Mouse (Mus musculus) adrenal gland, postnatal 4 days (tissue): ENCODE results near the gene Nedd9. TPM values are rescaled to one million over a fixed set of nuclear protein-coding genes. Genes with fewer than 3 reads are reported as not detected.
A peak's percentile ranks its signal among the peaks of the same experiment; 100 is the strongest.
"Not testable (repeated sequence)": the region's sequence is repeated elsewhere in the genome, so short reads cannot be mapped to it uniquely, and the experiment has no call there.

Source experiments
- DNase-seq, 2 experiments: peaks; one replicate each; pipeline ENCODE4 v3.0.0; 2021 to 2022; ENCODE audit warnings: low spot score in 2 of 2, mixed read lengths in 2 of 2
- total RNA-seq, 2 experiments: library from RNA; stranded (reverse); gene quantifications; 2 replicates each; pipeline ENCODE4 v1.2.3; 2021

The Nedd9 gene
- total RNA-seq, 2 experiments from 2014 or later, result 31.6 to 37.2 TPM

GRCm38 (mm10) chr13:41324631-41325030 lies 162.5 kb downstream of the Nedd9 start:
- no peak for DNase-seq

DNA sequence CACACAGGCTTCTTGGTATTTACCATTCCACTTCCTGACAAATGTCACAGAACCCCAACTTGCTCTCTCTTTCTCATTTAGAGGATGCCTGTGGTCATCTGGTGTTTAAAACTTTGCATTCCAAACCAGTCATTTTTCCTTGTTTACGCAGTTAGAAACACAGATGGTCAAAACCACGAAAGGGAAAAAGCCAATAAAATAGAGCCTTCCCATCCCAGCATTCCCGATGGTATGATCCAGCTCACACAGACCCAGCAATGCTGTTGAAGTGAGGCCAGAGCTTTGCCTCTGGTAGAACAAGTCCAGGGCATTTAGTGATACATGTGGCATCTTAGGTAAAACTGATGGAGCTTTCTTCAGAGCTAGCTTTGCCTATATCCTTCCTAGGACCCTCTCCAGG lies 165.7 kb downstream of the Nedd9 start:
- no peak for DNase-seq

DNA sequence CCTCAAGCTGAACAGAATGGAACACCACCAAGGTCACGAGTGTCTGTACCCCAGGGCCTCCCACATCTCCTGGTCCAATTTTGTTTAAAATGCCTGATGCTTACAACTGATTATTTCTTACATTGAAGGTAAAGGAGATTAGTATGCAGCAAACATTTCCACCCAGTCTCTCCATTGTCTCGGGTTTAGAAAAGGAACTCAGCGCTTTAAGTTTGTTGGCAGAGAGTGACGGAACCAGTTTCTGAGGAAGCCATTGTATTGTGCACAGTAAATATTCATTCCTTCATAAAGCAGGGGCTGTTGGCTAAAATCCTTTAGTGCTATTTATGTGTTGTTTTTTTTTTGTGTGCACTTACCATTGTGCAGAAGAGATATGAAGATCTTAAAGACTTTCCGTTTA lies 166.4 kb downstream of the Nedd9 start:
- no peak for DNase-seq

GRCm38 (mm10) chr13:41302716-41303115 lies 184.4 kb downstream of the Nedd9 start:
- DNase-seq, result peak; percentile 55 to 75

- no peak for DNase-seq
These were observed 187.1 kb downstream of the Nedd9 start for GRCm38 (mm10) chr13:41300037-41300436.

DNA sequence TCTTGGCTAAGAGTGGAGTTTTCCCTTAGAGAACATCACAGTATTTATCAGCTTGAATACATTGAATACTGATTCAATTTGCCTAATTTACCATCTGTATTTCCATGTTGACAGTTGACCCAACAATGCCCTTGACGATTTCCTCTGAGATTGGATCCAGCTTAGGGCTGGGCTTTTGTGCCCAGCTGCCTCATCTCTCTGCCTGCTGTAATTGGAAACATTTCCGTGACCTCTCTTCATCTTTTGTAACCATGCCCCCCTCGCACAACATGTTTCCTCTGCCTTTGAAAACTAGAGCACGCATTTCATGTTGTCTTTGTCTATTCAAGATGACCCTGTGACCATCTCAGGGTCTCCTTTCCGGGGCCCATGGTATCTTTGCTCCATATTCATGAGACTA lies 188.2 kb downstream of the Nedd9 start:
- no peak for DNase-seq

GRCm38 (mm10) chr13:41298533-41298932 lies 188.6 kb downstream of the Nedd9 start:
- DNase-seq, result no peak

DNA sequence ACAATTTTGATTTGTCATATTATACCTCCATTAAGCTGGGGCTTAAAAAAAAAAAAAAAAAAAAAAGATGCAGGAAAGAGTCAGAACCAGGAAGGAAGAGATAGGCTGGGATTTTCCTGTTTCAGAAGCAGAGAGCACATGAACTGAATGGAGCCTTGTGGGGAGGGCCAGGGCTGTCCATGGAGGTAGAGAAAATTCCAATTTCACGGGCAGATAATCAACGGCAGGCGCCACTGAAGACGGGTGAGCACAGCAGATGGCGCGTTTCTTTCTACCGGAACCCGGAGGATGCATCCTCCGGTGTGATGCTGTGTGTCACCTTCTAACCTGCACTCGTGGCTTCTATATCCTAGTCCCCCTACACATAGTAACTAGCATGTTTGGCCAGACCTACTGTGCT lies 190.8 kb downstream of the Nedd9 start:
- no peak for DNase-seq

- no peak for DNase-seq
These were observed 191.3 kb downstream of the Nedd9 start for GRCm38 (mm10) chr13:41295886-41296285.

GRCm38 (mm10) chr13:41293595-41293994 lies 193.6 kb downstream of the Nedd9 start:
- no peak for DNase-seq

DNA sequence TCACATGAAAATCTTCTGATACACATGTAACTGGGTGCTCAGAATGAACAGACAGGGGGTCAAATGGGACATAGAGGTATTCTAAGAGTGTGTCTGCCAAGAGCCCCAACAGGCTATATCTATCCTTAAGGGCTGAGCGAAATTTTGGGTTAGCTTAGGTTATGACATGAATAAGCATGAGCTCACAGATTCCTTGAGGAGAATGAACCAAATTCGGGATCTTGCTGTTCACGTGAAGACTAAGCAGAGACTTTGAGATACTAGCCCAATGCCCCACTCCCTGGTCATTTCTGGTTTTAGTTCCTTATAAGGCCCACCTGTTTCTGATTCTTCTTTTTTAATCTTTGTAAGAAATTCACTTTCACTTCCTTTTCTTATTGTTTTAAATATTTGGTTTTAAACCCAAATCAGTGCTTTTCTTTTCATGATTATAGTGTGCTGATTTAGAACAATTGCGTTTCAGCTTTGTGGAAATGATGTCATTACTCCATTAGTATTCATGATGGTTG lies 195.6 kb downstream of the Nedd9 start:
- DNase-seq, result no peak

DNA sequence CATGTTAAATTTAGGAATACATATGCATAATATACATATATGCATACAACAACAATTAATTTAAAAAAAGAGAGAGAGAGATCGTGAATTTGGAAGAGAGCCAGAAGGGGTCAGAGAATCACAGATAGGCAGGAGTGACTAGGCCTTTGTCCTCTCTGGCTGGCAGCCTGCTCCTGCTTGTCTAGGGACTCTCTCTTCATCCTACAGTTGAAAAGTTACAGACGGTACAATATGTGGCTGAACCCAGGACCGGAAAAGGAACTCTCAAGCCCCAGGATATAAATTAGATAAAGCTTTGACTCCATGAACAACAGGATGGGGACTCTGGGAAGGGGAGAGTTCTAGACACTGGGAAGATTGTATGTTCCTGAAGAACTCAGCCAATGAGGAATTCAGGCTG lies 200.9 kb downstream of the Nedd9 start:
- DNase-seq, result no peak

GRCm38 (mm10) chr13:41285448-41285847 lies 201.7 kb downstream of the Nedd9 start:
- DNase-seq, result no peak

DNA sequence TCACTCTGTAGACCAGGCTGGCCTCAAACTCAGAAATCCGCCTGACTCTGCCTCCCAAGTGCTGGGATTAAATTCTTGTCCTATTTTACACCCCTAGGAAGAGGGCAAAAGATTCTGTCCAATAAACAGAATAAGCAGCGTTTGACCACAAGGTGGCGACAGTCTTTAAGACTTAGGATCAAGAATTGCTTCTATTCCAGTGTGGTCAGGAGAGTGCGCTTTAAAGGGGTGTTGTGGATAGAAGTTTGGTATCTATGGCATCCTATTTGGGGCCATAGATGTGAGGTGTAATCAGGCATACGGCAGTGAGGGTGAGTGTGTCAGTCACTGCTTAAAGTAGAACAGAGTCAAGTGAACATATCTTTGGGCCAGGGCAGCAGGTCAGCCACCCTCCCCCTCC lies 203.9 kb downstream of the Nedd9 start:
- DNase-seq, result peak in 1 of 2 experiments; percentile 44

DNA sequence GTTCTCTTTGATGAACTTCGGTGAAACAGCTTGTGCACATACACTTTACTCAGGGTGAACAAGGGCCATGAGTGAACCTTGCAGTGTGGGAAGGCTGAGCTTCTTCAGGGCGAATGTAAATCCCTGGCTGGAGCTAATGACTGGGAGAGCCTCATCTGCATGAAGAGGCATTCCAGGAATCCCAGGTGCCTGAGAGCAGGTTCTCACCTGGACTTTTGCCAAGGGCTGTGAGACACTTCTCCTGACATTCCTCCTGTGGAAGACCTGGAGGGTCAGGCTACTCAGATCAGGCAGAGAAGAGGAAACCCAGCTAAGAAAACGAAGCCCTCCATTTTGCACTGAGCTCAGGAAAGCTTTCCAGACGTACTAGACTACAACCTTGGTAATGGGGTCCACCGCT lies 206.5 kb downstream of the Nedd9 start:
- no peak for DNase-seq

DNA sequence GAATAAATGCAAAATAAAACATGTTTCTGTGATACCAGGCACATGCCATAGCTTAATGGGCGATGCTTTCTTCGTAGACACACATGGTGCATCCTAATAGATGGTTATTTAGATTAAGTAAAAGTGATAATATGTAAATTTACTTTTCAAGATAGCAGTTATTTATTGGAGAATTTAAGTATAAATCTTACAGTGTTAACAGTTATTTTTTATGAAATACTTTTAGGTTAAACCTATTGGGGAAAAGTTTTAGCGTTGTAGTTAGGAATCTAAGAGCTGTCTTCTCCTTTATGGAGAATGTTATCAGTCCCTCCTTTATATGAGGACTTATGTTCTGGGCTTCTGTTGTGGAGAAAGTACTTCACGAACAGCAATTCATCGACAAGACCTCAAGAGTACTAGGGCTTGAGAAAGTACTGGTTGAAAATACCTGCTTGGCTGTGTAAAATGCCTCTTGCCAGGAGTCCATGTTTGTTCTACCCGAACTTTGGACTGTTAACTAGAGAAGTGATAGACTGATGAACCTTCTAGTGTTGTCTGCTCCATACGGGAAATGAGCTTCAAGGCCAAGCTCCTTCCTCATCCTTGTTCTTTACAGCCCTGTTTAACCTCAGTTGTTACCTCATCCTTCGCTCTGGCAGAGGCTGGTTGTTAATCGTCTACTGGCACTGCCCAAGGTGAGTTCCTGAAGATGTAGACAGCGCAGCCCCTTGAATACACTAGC lies 213.1 kb downstream of the Nedd9 start, which contains the start of gene Gm17364:
Gene Gm17364, minus strand, starts transcription at position 51 of the 724 bp plus-strand sequence.
- DNase-seq, result no peak

DNA sequence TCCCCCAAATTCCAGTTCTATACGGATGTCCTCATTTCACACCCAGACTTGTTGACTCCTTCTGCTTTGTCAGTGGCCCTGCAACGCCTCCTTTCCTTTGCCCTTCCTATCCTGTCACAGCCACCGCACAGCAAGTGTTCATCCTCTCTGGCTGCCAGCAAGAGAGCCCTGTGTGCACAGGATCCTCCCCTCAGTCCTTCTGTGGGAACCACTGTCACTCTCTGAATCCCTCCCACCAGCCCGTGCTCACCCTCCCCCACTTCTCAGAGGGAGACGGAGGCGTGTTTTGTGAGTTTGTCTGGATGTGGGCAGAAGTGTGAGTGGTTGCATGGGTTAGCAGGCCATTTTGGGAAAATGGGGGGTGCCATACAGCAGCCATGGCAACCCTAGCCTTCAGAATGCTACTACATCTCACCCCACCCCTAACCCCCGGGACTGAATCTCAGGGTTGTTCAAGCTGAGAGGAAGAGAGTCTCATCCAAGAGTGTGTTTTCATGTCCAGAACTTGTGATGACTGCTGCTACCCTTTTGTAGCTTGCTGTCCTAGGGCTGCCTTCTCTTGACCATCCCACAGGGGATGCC lies 219.2 kb downstream of the Nedd9 start:
- DNase-seq, result no peak

DNA sequence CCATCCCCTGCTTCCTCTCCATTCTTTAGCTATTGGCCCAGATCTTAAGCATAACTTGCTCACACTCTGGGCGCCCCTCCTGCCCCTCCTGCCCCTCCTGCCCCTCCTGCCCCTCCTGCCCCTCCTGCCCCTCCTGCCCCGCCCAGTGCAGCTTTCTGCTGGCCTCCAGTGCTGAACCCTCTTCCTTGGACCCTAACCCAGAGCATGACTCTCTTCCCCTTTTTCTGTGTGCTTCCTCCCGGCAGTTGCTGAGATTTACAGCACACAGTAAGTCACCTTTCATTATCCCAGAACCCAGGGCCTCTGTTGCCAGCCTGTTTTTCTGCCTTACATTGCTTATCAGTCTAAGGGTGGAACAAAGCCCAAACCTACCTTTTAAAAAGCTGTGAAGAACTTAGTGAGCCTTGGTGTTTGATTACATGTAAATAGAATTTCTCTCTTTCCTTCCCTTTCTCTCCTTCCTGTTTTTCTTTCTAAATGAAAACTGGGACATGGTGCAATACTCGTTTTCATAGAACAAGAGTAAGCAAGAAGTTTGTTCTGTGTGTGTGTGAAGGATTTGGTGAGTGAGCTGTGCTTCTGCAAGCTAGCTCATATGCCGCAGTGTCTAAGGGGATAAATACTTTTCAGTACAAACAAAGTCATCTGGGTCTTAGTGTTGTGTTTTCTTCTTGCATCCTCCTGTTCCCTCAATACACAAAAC lies 223.7 kb downstream of the Nedd9 start:
- DNase-seq, result no peak

GRCm38 (mm10) chr13:41261617-41262016 lies 225.5 kb downstream of the Nedd9 start:
- DNase-seq, result not testable (repeated sequence)
